Mouse (Mus musculus) gastrocnemius, postnatal 14 days (tissue): ENCODE results near the gene Gemin4. TPM values are rescaled to one million over a fixed set of nuclear protein-coding genes. Genes with fewer than 3 reads are reported as not detected.

ENCODE experiments used
- DNase-seq: peaks from one replicate; pipeline ENCODE4 v3.0.0; 2021; ENCODE audit warnings: mixed read lengths
- intact Hi-C: fragments of 180-260 bp; cut with DNase I; formaldehyde crosslinking; loops from one replicate; pipeline ENCODE4 v1.15.1; 2025; ENCODE audit warnings: low total_unique reads
- total RNA-seq, 2 experiments: library from RNA; stranded (reverse); gene quantifications; 2 replicates each; pipeline ENCODE4 v1.2.3; 2021

Gene Gemin4
- total RNA-seq, 2 experiments from 2014 or later = 1.9 to 2.9 TPM

DNA sequence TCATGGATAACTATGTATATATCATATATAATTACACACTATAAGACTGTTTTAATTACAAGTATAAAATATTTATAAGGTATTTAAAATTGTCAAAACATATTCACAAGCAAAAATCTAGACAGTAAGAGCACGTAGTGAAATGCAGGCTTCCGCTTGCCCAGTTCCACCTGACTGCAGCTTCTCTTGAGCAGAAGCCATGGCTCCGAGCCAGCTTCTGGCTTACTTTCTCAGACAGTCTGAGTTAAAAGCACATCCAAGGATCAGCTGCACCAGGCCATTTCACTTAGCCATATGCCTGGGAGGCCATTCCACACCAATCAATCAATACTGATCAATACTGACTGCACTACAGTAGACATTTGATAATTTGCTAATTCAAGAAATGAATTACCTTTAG, 48.5 kb downstream of the Gemin4 start:
- intact Hi-C loops = loop anchor here (5.0 kb wide), 1 partner anchor 257 kb away; no protein-coding TSS in a partner anchor
- DNase-seq = no peak

- peak; percentile 55 for DNase-seq
- intact Hi-C loops = loop anchor here (5.0 kb wide), 1 partner anchor 255 kb away; no protein-coding TSS in a partner anchor
Measured at GRCm38 (mm10) chr11:76167079-76167765, 50.2 kb downstream of the Gemin4 start.

DNA sequence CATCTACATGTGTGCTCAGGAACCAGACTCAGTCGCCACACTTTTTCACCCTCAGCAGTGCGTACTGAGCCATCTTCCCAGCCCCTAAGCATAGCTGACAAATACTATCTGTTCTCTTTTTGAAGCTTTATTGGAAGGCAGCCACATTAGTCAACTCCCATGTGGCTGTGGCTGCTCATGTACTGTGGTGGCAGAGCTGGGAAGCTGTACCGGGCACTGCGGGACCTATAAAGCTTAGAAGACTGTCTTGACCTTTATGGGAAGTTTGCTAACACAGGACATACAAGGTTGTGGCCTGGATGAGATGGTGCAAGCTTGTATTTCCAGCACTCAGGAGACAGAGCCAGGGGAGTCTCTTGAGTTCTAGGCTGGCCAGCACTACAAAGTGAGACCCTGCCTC, 50.8 kb downstream of the Gemin4 start:
- intact Hi-C loops = loop anchor here (5.0 kb wide), 1 partner anchor 254 kb away; no protein-coding TSS in a partner anchor
- DNase-seq = no peak

Other genes starting within 250 kb of the Gemin4 start
- not detected for gene 1700016K19Rik, start 217.8 kb downstream of the Gemin4 start, total RNA-seq
- gene Rflnb, start 189.9 kb downstream of the Gemin4 start, total RNA-seq = 10 to 100 TPM; 50.0 to 59.5 TPM
- 10 to 100 TPM; 23.8 to 26.4 TPM for gene Vps53, start 38.0 kb downstream of the Gemin4 start, total RNA-seq
- 1 to 10 TPM; 4.0 to 5.0 TPM for gene Fam57a, start 38.0 kb downstream of the Gemin4 start, total RNA-seq
- gene Dbil5, start 56 bp downstream of the Gemin4 start, total RNA-seq = under 1 TPM in 1 of 2 experiments, not detected in 1; 0.42 TPM
- 10 to 100 TPM; 13.4 to 14.4 TPM for gene Mrm3, start 26.1 kb upstream of the Gemin4 start, total RNA-seq
- 10 to 100 TPM; 25.2 to 28.0 TPM for gene Glod4, start 26.1 kb upstream of the Gemin4 start, total RNA-seq
- gene Nxn, start 181.5 kb upstream of the Gemin4 start, total RNA-seq = 10 to 100 TPM; 28.7 to 28.8 TPM
- gene Timm22, start 189.3 kb upstream of the Gemin4 start, total RNA-seq = 10 to 100 TPM; 38.6 to 46.2 TPM